Mouse (Mus musculus) embryonic facial prominence, embryonic 11.5 days (tissue): ENCODE measurements around the gene Serp2. TPM values are rescaled to one million over a fixed set of nuclear protein-coding genes. Genes with fewer than 3 reads are reported as not detected.

Source experiments
- ATAC-seq: fragments of 200-750 bp; cut with Nextera tagmentation; replicated peaks from 2 replicates; pipeline ENCODE4 v1.8.0; 2017; ENCODE audit warnings: low read depth; ENCODE audit not compliant: insufficient number of reproducible peaks, low FRiP score, low TSS enrichment
- DNase-seq: peaks from one replicate; pipeline ENCODE4 v3.0.0-alpha.2; 2015; ENCODE audit warnings: low spot score
- H3K27ac ChIP-seq: fragments of 300-500 bp; sonication (generic); replicated peaks from 2 replicates; pipeline ENCODE4 v1.5.1; 2014; ENCODE audit warnings: mild to moderate bottlenecking, low read depth, low read length, control low read depth
- H3K27me3 ChIP-seq: fragments of 300-500 bp; sonication (generic); 2 replicates; pipeline ENCODE4 v1.6.1; 2014; ENCODE audit warnings: mild to moderate bottlenecking, low read length, moderate library complexity, mixed read lengths; ENCODE audit not compliant: control insufficient read depth, insufficient read depth
- H3K36me3 ChIP-seq: fragments of 300-500 bp; sonication (generic); replicated peaks from 2 replicates; pipeline ENCODE4 v1.6.1; 2014; ENCODE audit warnings: low read depth, mild to moderate bottlenecking, low read length, moderate library complexity, mixed read lengths; ENCODE audit not compliant: control insufficient read depth, insufficient read depth
- H3K4me1 ChIP-seq: fragments of 300-500 bp; sonication (generic); 2 replicates; pipeline ENCODE4 v1.6.1; 2014; ENCODE audit warnings: low read length, mixed read lengths; ENCODE audit not compliant: control insufficient read depth, insufficient read depth
- H3K4me2 ChIP-seq: fragments of 300-500 bp; sonication (generic); 2 replicates; pipeline ENCODE4 v1.6.1; 2014; ENCODE audit warnings: low read depth, mild to moderate bottlenecking, control low read depth, low read length, moderate library complexity
- H3K4me3 ChIP-seq: fragments of 300-500 bp; sonication (generic); 2 replicates; pipeline ENCODE4 v1.5.1; 2014; ENCODE audit warnings: low read depth, low read length, control low read depth
- H3K9ac ChIP-seq: fragments of 300-500 bp; sonication (generic); replicated peaks from 2 replicates; pipeline ENCODE4 v1.6.1; 2014; ENCODE audit warnings: mild to moderate bottlenecking, control low read depth, low read length
- H3K9me3 ChIP-seq: fragments of 300-500 bp; sonication (generic); replicated peaks from 2 replicates; pipeline ENCODE4 v1.6.1; 2016; ENCODE audit warnings: mild to moderate bottlenecking, low read length, inconsistent platforms, mixed read lengths; ENCODE audit not compliant: control insufficient read depth
- WGBS: fragments of 180-500 bp; shearing (Covaris S2); extraction: QIAGEN DNeasy Blood & Tissue Kit; methylation state at CpG from one replicate; pipeline ENCODE4 v1.1.7; 2014; 5-methylcytosine and 5-hydroxymethylcytosine counted together
- polyA plus RNA-seq: library from polyadenylated mRNA; unstranded; fragments of >200 nt; fragmentation: Nextera tagmentation; extraction: Ambion mirVana; gene quantifications from 2 replicates; pipeline ENCODE4 v1.2.1, GENCODE M21; 2014

Gene Serp2
- polyA plus RNA-seq, 1 experiment from 2014 or later = 23.7 TPM

GRCm38 (mm10) chr14:76583985-76584384 lies 27.3 kb upstream of the Serp2 start:
- H3K4me1 ChIP-seq = no peaks in the 10 kb centered on the region
- 80% methylated on average over 7 of the region's 7 CpGs for WGBS
- no peak overlapping the region for H3K9ac ChIP-seq
- H3K27me3 ChIP-seq = no peaks in the 10 kb centered on the region
- no peak overlapping the region for H3K27ac ChIP-seq
- no peak overlapping the region for H3K4me3 ChIP-seq
- ATAC-seq = no peak
- no peaks in the 10 kb centered on the region for H3K36me3 ChIP-seq
- no peak for DNase-seq
- no peak overlapping the region for H3K4me2 ChIP-seq
- H3K9me3 ChIP-seq = no peaks in the 10 kb centered on the region

DNA sequence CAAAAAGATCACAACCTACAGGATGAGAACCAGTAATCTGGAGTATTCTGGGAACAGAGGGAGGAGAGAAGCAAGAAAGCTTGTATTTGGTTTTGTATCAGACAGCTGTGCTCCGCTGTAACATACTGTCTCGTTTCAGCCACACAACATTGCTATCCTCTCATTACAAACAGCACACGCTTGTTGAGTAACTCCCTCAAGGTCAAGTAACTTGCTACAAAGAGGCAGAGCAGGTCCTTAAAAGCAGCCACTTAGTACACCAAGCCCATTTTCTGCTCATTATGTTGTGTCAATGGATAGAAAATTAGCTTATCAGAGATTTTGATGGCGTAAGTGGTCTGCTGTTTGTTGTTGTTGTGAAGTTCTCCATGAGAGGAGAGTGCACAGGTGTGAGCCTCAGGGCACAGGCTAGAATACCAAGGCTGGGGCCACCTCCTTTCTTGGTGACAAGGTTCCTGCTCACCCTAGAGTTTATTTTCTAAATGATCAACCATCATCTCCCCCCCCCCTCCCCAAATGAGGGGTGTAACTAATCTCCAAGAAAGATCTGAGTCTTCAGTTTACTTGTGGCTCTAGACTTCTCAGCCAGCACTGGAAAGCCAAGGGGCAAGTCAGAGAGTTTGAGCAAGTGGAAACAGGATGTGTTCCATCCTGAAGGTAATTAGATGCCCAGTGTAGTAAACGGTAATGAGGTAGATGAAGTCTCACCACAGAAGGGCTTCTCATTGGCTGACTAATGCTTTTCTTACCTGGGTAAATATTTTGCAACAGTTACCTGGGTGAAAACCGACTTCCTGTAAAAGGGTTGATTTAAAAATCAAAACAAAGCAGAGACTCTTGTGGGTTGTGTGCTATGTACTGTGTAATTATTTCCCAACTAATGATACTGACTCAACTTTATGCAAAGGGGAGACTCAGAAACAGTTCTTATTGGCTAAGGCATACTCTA lies 25.6 kb upstream of the Serp2 start:
- WGBS = 72% methylated on average over 6 of the region's 6 CpGs
- H3K36me3 ChIP-seq = no peaks in the 10 kb centered on the region
- no peak overlapping the region for H3K27ac ChIP-seq

DNA sequence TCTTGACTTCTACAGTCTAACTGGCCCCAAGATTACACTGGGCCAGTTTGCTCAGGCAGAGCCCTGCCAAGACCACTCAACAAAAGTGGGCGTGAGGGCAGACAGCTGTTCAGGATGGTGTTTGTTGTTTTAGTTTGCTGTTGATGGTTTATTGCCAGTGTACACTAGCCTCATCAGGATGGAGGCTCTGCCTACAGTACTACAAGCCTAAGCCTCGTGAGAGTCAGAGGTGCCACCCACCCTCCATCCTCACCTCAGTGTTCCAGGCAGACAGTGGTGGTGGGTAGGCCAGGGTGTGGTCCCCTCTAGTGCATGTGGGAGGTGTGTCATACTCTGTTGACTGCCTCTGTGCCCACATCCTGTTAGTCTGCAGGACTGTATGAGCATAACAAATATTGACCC lies 23.0 kb upstream of the Serp2 start:
- no peaks in the 10 kb centered on the region for H3K36me3 ChIP-seq
- no peak for ATAC-seq
- H3K9me3 ChIP-seq = no peaks in the 10 kb centered on the region
- H3K4me2 ChIP-seq = no peak overlapping the region
- H3K27ac ChIP-seq = no peak overlapping the region
- H3K9ac ChIP-seq = no peak overlapping the region
- no peaks in the 10 kb centered on the region for H3K4me1 ChIP-seq
- DNase-seq = no peak
- H3K27me3 ChIP-seq = no peaks in the 10 kb centered on the region
- no peak overlapping the region for H3K4me3 ChIP-seq
- WGBS = 89% methylated on average over 2 of the region's 2 CpGs

More for the DNA sequence above, 25.6 kb upstream of the Serp2 start:
- H3K4me3 ChIP-seq = no peak overlapping the region
- DNase-seq (no peak), ATAC-seq (no peak)
- no peaks in the 10 kb centered on the region for H3K27me3 ChIP-seq
- H3K9ac ChIP-seq = no peak overlapping the region
- no peaks in the 10 kb centered on the region for H3K9me3 ChIP-seq
- H3K4me2 ChIP-seq = no peak overlapping the region
- no peaks in the 10 kb centered on the region for H3K4me1 ChIP-seq

DNA sequence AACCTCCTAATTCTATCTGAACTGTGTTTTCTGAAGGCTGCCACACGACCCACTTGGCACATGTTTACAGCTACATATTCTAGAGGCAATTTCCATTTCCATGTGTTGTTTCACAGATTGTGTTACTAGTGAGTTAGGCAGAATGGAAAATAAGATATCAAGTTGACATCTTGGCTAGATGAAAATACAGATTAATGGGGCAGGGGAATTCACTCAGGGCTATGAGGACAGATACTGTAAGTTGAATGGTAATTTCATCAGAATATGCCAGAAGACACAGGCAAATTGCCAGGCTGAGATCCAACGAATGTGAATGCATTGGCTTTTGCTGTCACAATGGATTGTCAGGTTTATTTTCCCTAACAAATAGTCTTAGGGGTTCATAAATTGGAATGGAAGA lies 21.2 kb upstream of the Serp2 start:
- Histone ChIP-seq H3K9ac (no peak overlapping the region), H3K9me3 (no peaks in the 10 kb centered on the region), H3K4me1 (no peaks in the 10 kb centered on the region), H3K27ac (no peak overlapping the region), H3K27me3 (no peaks in the 10 kb centered on the region), H3K4me3 (no peak overlapping the region), H3K4me2 (no peak overlapping the region), H3K36me3 (no peaks in the 10 kb centered on the region)
- WGBS = 65% methylated on average over 2 of the region's 2 CpGs
- ATAC-seq = no peak
- no peak for DNase-seq

DNA sequence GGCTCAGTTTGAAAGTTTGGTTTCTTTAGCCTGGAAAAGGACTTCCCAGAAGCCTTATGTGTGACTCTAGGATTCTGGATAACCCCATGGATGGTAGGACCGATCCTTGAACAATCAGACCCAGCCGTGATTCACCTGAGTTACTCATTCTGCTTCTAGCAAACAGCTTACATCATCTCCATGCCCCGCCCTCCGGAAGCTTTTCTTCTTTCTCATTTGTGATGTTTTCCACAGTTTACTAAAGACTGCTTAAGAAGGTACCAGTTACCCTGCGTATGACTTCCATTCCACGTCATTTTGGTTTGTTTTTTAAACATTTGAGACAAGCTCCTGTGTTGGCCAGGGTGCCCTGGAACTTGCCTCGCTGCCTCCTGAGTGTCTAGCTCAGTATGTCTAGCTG lies 13.6 kb upstream of the Serp2 start:
- Histone ChIP-seq H3K27me3 (no peaks in the 10 kb centered on the region), H3K9ac (no peak overlapping the region), H3K27ac (no peak overlapping the region), H3K4me3 (no peak overlapping the region), H3K4me2 (no peak overlapping the region), H3K4me1 (no peaks in the 10 kb centered on the region), H3K9me3 (no peaks in the 10 kb centered on the region), H3K36me3 (no peaks in the 10 kb centered on the region)
- 75% methylated on average over 7 of the region's 7 CpGs for whole genome bisulfite sequencing
- DNase-seq = no peak
- ATAC-seq = no peak

DNA sequence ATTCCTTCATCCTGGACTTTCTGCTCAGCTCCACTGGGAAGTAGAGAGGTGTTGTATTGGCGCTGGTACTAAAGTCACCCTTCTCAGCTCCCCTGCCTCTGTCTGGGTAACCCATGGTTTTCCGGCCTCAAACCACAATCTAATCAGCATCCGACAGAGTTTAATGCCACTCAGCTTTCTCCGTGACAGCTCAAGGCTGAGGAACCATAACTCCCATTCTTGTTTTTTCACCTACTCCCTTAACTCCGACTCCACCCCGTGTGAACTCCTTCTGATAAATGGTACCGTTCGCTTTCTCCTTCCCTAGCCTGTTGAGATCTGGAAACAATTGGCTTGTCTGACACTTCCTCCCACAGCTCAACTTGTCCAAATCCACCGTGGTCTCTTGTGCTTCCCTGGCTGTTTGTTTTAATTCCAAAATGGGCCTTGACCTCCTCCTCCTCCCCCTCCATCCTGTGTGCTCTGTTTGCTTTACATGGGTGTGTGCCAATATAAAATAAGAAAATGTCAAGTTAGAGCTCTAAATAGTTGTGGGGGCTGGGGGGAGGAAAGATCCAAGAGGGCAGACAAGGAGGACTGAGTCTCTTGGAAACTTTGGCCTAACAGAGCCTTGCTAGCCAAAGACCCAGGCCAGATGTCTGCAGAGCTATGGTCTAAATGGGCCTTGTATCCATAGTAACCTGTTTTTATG lies 12.7 kb upstream of the Serp2 start:
- Histone ChIP-seq H3K4me1 (no peaks in the 10 kb centered on the region), H3K27me3 (no peaks in the 10 kb centered on the region), H3K4me2 (no peak overlapping the region), H3K36me3 (no peaks in the 10 kb centered on the region), H3K9ac (no peak overlapping the region), H3K9me3 (no peaks in the 10 kb centered on the region), H3K4me3 (no peak overlapping the region), H3K27ac (no peak overlapping the region)
- DNase-seq = peak; percentile 70
- WGBS = 33% methylated on average over 9 of the region's 9 CpGs
- peak; percentile 84; the same call in 1 of the 2 replicates for ATAC-seq

DNA sequence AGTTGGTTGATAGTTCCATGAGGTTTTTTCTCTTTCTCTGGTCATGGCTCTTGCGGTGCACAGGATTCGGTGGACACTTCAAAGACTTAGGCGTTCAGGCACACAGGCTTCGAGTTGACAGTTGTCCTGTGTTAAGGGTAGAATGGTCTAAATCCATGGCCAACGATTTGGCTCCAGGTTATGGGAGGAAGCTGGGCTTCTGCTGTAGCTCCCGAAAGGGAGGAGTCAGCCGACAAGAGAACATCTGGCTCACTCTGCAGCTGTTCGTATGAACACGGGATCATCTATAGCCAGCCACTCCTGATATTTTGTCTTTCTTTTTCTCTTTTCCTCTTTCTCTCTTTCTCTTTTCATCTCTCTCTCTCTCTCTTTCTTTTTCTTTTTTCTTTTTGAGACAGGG lies 11.9 kb upstream of the Serp2 start:
- H3K27ac ChIP-seq = no peak overlapping the region
- WGBS = 68% methylated on average over 9 of the region's 9 CpGs
- no peak for DNase-seq

GRCm38 (mm10) chr14:76567280-76567679 lies 10.6 kb upstream of the Serp2 start:
- 30% methylated on average over 1 of the region's 1 CpGs for WGBS
- H3K9me3 ChIP-seq = no peaks in the 10 kb centered on the region
- H3K9ac ChIP-seq = no peak overlapping the region
- no peaks in the 10 kb centered on the region for H3K4me1 ChIP-seq
- no peaks in the 10 kb centered on the region for H3K36me3 ChIP-seq
- H3K27ac ChIP-seq = no peak overlapping the region
- H3K4me3 ChIP-seq = no peak overlapping the region
- no peak for ATAC-seq
- DNase-seq = no peak
- H3K27me3 ChIP-seq = no peaks in the 10 kb centered on the region
- no peak overlapping the region for H3K4me2 ChIP-seq

More for the DNA sequence above, 11.9 kb upstream of the Serp2 start:
- Histone ChIP-seq H3K4me2 (no peak overlapping the region), H3K9ac (no peak overlapping the region), H3K9me3 (no peaks in the 10 kb centered on the region), H3K27me3 (no peaks in the 10 kb centered on the region), H3K4me3 (no peak overlapping the region), H3K4me1 (no peaks in the 10 kb centered on the region), H3K36me3 (no peaks in the 10 kb centered on the region)
- no peak for ATAC-seq
